Mouse (Mus musculus) layer of hippocampus, adult 11-12 months (tissue): ENCODE measurements around the gene Fam213a.
A peak's percentile ranks its signal among the peaks of the same experiment; 100 is the strongest.
"Not testable (repeated sequence)": the region's sequence is repeated elsewhere in the genome, so short reads cannot be mapped to it uniquely, and the experiment has no call there.

Source experiments
- DNase-seq: peaks from one replicate; pipeline ENCODE4 v3.0.0; 2022; ENCODE audit warnings: low spot score

The Fam213a gene

GRCm38 (mm10) chr14:41013630-41014613 is at the start of gene Fam213a:
Gene Fam213a, minus strand, starts transcription at chr14:41013788.
- DNase-seq = peak; percentile 93

DNA sequence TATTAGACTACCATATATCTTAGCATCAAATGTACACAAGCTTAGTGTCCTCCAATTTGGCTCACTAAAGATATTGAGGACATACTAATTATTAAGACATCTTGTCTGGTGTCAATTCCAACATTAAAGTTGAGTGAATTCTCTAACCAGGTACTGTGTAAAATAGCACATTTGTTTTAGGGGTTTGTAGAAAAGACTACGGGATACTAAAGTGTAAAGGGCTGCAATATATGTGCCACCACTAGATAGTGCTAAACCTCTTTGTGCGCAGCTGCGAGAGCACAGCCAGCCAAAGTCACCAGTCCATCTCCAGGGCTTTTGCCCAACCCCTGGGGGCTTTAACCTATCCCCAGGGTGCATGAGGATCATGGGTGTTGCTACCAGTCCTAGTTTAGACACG is 39.6 kb upstream of the Fam213a start:
- not testable (repeated sequence) for DNase-seq

DNA sequence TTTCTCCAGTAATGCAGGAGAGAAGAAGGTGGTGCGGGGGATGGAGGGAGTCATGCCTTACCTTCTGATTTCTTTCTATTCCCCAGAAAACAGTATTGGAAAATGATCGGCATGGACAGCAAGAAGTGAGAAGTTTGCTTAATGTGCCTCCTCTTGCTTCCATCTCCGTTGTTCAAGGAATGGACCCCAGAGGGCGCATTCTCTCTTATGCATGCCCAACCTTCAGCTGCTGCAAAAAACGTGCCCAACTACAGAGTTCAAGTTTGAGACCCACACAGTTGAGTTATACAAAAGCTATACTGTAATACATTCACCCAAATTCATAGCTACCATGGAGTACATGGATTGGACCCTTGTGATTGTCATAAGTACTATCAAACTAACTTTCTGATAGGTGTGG is 38.9 kb upstream of the Fam213a start:
- no peak for DNase-seq

GRCm38 (mm10) chr14:41050471-41050870 is 36.9 kb upstream of the Fam213a start:
- no peak for DNase-seq

- no peak for DNase-seq
These were observed 33.8 kb upstream of the Fam213a start for GRCm38 (mm10) chr14:41047402-41047801.

GRCm38 (mm10) chr14:41035146-41035798 is 21.7 kb upstream of the Fam213a start:
- DNase-seq = peak; percentile 68

DNA sequence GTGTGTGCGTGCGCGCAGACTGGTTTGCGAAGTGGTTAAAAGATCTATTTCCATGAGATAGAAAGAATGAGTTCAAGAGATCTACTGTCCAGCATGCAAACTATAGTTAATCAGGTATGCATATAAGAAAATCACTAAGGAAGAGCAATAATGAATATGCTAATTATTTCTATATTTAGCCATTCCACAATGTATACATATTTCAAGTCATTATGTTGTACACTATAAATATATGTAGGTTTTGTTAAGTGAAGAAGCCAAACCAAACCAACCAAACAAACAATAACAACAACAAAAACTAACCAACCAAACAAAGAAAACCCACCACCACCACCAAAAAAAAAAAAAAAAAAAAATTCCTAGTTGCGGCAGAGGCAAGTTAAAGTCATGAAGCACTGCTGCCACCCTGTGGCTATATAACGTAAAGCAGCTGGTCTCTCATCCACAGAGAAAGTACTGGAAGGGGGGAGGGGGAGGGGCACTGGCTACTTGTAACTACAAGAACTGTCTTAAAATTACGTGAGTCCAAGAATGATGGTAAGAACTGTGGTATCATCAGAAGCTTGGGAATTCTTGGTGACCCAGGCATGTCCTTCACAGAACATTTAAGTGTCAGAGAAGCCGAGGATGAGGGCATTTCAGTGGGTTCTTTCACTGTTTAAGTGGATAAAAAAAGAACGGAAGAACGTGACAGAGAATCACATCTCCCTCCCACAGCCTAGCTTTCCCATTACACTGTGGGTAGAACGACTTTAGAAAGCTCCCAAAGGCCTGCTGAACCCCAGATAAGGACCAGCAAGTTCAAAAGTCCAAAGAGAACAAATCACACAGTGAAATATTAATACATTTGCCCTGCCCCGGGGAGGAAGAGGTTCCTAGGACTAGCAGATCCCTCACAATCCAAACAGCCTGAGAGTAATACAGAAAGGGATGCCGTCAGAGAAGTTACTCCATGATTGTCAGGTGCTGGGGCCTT is 19.8 kb upstream of the Fam213a start:
- peak; percentile 88 for DNase-seq

- DNase-seq = no peak
These were observed 17.5 kb upstream of the Fam213a start for GRCm38 (mm10) chr14:41030989-41031513.

GRCm38 (mm10) chr14:41029303-41029702 is 15.7 kb upstream of the Fam213a start:
- no peak for DNase-seq

- no peak for DNase-seq
These were observed 12.2 kb upstream of the Fam213a start for GRCm38 (mm10) chr14:41025594-41026284.

- no peak for DNase-seq
These were observed 11.5 kb upstream of the Fam213a start for GRCm38 (mm10) chr14:41025087-41025486.

DNA sequence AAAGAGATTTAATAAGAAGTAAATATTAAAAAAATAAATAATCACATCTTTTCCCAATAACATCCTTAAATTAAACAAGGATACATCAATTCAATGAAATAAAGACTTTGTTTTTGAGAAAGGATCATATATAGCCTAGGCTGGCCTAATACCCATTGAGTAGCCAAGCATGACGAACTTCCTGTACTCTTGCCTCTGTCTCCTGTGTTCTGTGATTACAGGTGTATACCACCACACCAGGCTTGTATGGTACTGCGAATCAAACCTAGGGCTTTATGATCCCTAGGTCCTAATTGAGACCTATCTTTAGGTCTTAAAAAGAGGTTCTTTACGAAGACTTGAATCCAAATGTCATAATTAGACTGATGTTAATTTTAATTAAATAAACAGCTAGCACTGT is 7.7 kb upstream of the Fam213a start:
- no peak for DNase-seq

DNA sequence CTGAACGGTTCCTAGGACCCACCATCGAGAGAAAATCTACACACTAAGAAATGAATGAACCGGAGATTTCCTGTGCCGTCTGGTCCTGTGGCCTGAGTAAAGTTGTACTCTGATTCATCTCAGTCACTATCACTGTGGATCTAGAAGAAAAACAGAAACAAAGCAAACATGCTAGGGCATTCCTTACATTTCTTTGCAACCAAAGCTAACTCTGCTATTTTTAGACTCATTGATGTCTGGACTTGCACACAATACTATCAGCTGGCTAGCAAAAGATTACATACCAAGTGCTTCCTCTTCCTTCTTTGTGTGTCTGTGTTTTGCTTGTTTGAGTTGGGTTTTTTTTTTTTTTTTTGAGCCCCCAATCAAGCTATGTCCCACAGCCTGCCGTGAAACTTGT is 3.9 kb upstream of the Fam213a start:
- no peak for DNase-seq

GRCm38 (mm10) chr14:41014701-41015240 is 1.2 kb upstream of the Fam213a start:
- no peak for DNase-seq

DNA sequence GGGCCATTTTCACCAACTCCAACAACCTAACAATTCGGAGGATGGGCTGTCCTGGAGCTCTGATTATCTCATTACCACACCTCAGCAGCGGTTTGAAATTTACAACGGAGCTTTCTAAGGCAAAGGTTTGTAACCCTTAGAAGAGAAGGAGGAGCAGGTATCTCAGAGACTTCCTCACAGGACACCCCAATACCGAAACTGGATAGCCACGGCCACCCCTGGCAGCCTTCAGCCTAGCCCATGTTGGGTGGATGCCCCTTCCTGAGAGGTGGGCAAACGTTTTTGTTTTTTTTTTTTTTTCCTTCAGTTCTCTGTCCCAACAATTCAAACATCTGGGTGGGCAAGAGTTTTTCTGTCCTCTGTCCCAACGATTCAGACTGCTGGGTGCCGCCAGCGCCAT is 445 bp downstream of the Fam213a start:
- no peak for DNase-seq

DNA sequence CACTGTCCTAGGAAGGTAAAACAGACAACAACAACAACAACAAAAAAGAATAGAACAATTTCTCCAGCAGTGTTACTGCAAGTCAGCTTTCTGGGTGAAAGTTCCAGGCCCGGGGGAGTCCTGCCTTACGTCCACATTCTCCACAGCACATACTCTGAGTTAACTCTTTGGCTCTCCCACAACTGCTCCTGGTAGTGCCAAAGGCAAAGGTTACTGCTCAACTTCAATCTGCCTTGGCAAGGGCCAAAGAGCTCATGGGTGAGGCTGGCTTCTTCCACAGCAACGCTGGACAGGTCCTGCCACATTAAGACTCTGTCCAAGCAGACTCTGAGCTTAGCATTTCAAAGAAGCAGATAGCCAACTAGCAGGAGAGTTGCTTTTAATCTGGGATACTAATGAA is 1.7 kb downstream of the Fam213a start:
- DNase-seq = no peak

DNA sequence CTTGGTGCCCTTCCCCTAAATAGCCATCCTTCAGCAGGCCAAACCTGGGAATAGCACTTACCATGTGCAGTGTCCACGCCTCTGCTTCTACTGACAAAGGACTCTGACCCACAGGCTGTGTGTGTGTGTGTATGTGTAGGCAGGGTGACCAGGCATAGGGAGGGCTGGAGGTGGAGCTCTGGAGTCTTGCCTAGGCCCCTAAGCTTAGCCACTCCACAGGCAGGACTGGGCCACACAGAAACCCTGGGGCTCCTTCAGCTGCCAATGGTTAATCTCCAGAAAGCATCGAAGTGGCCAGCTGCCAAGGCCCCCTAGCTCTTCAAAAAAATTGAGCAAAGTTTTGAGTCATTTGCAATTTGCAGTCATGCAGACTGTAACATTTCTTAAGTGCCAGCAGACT is 5.5 kb downstream of the Fam213a start:
- DNase-seq = no peak

DNA sequence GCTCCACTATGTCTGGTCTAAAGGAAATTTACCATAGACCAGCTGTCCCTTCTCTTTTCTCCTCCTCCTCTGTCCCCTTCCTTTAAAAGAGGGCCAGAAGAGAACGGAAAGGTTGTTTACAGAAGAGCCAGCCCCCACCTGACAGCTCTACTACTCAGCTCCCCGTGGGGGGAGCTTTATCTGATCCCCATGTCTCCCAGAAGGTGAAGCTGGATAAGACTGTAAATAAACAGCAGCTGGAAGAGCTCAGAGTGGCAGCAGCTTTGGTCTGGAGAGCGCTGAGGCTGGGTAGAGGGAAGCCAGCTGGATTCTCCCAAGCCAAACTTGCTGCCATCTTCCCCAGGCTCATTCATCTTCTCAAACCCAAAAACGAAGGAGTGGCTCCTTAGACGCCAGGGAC is 5.9 kb downstream of the Fam213a start:
- no peak for DNase-seq

GRCm38 (mm10) chr14:41006899-41007298 is 6.7 kb downstream of the Fam213a start:
- DNase-seq = peak; percentile 49

- DNase-seq = no peak
These were observed 7.3 kb downstream of the Fam213a start for GRCm38 (mm10) chr14:41006263-41006662.

- DNase-seq = no peak
These were observed 7.9 kb downstream of the Fam213a start for GRCm38 (mm10) chr14:41005716-41006115.
